Mouse (Mus musculus): ENCODE results near the gene Elavl1. TPM values are rescaled to one million over a fixed set of nuclear protein-coding genes. Genes with fewer than 3 reads are reported as not detected.
A peak's percentile ranks its signal among the peaks of the same experiment; 100 is the strongest.

Gene Elavl1
- polyA plus RNA-seq, 1 experiment from 2014 or later: 102 TPM

- ATAC-seq (ENCODE audit: insufficient read depth): no peak; the same call in 1 of the 2 replicates
- 65% methylated on average over 8 of the region's 8 CpGs for WGBS (ENCODE audit: insufficient replicate concordance)
- Histone ChIP-seq H3K27me3 (no peaks in the 10 kb centered on the region), H3K36me3 (replicated peaks) (peaks cover 55% of the 10 kb centered on the region), H3K9me3 (replicated peaks) (no peaks in the 10 kb centered on the region), H3K4me3 (replicated peaks) (no peak overlapping the region), H3K27ac (replicated peaks) (no peak overlapping the region), H3K9ac (no peak overlapping the region), H3K4me1 (replicated peaks) (peaks cover 25% of the 10 kb centered on the region), H3K4me2 (no peak overlapping the region)
Observed at GRCm38 (mm10) chr8:4247241-4247640, 78.0 kb downstream of the Elavl1 start.

GRCm38 (mm10) chr8:4245737-4246136 lies 79.5 kb downstream of the Elavl1 start:
- Histone ChIP-seq H3K4me3 (replicated peaks) (no peak overlapping the region), H3K27me3 (no peaks in the 10 kb centered on the region), H3K4me1 (replicated peaks) (peaks cover 31% of the 10 kb centered on the region), H3K4me2 (no peak overlapping the region), H3K36me3 (replicated peaks) (peaks cover 63% of the 10 kb centered on the region), H3K9me3 (replicated peaks) (no peaks in the 10 kb centered on the region), H3K9ac (no peak overlapping the region), H3K27ac (replicated peaks) (no peak overlapping the region)
- ATAC-seq (ENCODE audit: insufficient read depth): no peak
- 80% methylated on average over 13 of the region's 13 CpGs for WGBS (ENCODE audit: insufficient replicate concordance)

- no peak overlapping the region for H3K4me2 ChIP-seq
- no peaks in the 10 kb centered on the region for H3K9me3 ChIP-seq (replicated peaks)
- no peak overlapping the region for H3K4me3 ChIP-seq (replicated peaks)
- no peak for ATAC-seq (ENCODE audit: insufficient read depth)
- peaks cover 63% of the 10 kb centered on the region for H3K36me3 ChIP-seq (replicated peaks)
- H3K27ac ChIP-seq (replicated peaks): no peak overlapping the region
- H3K9ac ChIP-seq: no peak overlapping the region
- peaks cover 31% of the 10 kb centered on the region for H3K4me1 ChIP-seq (replicated peaks)
- no peaks in the 10 kb centered on the region for H3K27me3 ChIP-seq
- 82% methylated on average over 5 of the region's 5 CpGs for WGBS (ENCODE audit: insufficient replicate concordance)
Observed at GRCm38 (mm10) chr8:4245061-4245460, 80.2 kb downstream of the Elavl1 start.

GRCm38 (mm10) chr8:4239193-4239890 lies 85.9 kb downstream of the Elavl1 start:
- peak overlapping the region; percentile 76 for H3K9ac ChIP-seq
- H3K27ac ChIP-seq (replicated peaks): peak overlapping the region; percentile 94
- H3K27me3 ChIP-seq: no peaks in the 10 kb centered on the region; the same call in 1 of the 2 replicates
- peak overlapping the region; percentile 75 for H3K4me3 ChIP-seq (replicated peaks)
- H3K36me3 ChIP-seq (replicated peaks): peaks cover 29% of the 10 kb centered on the region
- peaks cover 45% of the 10 kb centered on the region for H3K4me1 ChIP-seq (replicated peaks)
- ATAC-seq (ENCODE audit: insufficient read depth): peak; percentile 23
- no peaks in the 10 kb centered on the region for H3K9me3 ChIP-seq (replicated peaks)
- WGBS (ENCODE audit: insufficient replicate concordance): 7% methylated on average over 19 of the region's 19 CpGs
- peak overlapping the region; percentile 86 for H3K4me2 ChIP-seq

GRCm38 (mm10) chr8:4238434-4239192 lies 86.6 kb downstream of the Elavl1 start, which contains the start of the genes Map2k7 and Gm49320:
TSS of gene Map2k7 (plus strand) at chr8:4238740.
TSS of gene Gm49320 (plus strand) at chr8:4238865.
- ATAC-seq (ENCODE audit: insufficient read depth): peak; percentile 95
- WGBS (ENCODE audit: insufficient replicate concordance): under 1% methylated on average over 63 of the region's 71 CpGs
- Histone ChIP-seq H3K9ac (peak within 1 kb of the TSS; percentile 76), H3K4me3 (replicated peaks) (peak within 1 kb of the TSS; percentile 75), H3K9me3 (replicated peaks) (no peaks in the 10 kb centered on the region), H3K4me2 (peak within 1 kb of the TSS; percentile 86), H3K27me3 (no peaks in the 10 kb centered on the region; the same call in 1 of the 2 replicates), H3K4me1 (replicated peaks) (peaks cover 45% of the 10 kb centered on the region), H3K36me3 (replicated peaks) (peaks cover 22% of the 10 kb centered on the region), H3K27ac (replicated peaks) (peak within 1 kb of the TSS; percentile 94)

- Histone ChIP-seq H3K9ac (peak overlapping the region; percentile 76), H3K4me1 (replicated peaks) (peaks cover 45% of the 10 kb centered on the region), H3K36me3 (replicated peaks) (peaks cover 15% of the 10 kb centered on the region), H3K4me3 (replicated peaks) (peak overlapping the region; percentile 75), H3K4me2 (peak overlapping the region; percentile 86), H3K27ac (replicated peaks) (peak overlapping the region; percentile 94), H3K27me3 (no peaks in the 10 kb centered on the region; the same call in 1 of the 2 replicates), H3K9me3 (replicated peaks) (no peaks in the 10 kb centered on the region)
- 16% methylated on average over 15 of the region's 15 CpGs for WGBS (ENCODE audit: insufficient replicate concordance)
- no peak; the same call in 1 of the 2 replicates for ATAC-seq (ENCODE audit: insufficient read depth)
Observed at GRCm38 (mm10) chr8:4237814-4238433, 87.3 kb downstream of the Elavl1 start.

Other genes with a start within 250 kb of the Elavl1 start
- 1.4 and 1.9 TPM in 2 replicates for gene Cd209f, start 219.6 kb downstream of the Elavl1 start, polyA plus RNA-seq (2015; fragmentation: Nextera tagmentation; extraction: Ambion mirVana)
- gene Cd209g, start 191.3 kb downstream of the Elavl1 start, polyA plus RNA-seq (2015; fragmentation: Nextera tagmentation; extraction: Ambion mirVana): 0.10 TPM in 1 of 2 replicates, not detected in the other
- gene Evi5l, start 158.8 kb downstream of the Elavl1 start, polyA plus RNA-seq (2015; fragmentation: Nextera tagmentation; extraction: Ambion mirVana): 4.9 and 6.0 TPM in 2 replicates
- 0.36 and 0.37 TPM in 2 replicates for gene Prr36, start 108.0 kb downstream of the Elavl1 start, polyA plus RNA-seq (2015; fragmentation: Nextera tagmentation; extraction: Ambion mirVana)
- gene Lrrc8e, start 98.6 kb downstream of the Elavl1 start, polyA plus RNA-seq (2015; fragmentation: Nextera tagmentation; extraction: Ambion mirVana): 0.22 and 0.32 TPM in 2 replicates
- 10.4 and 11.1 TPM in 2 replicates for gene Map2k7, start 86.7 kb downstream of the Elavl1 start, polyA plus RNA-seq (2015; fragmentation: Nextera tagmentation; extraction: Ambion mirVana)
- gene Gm49320, start 86.5 kb downstream of the Elavl1 start, polyA plus RNA-seq (2015; fragmentation: Nextera tagmentation; extraction: Ambion mirVana): 0.10 and 0.17 TPM in 2 replicates
- 0.36 and 0.68 TPM in 2 replicates for gene Tgfbr3l, start 77.2 kb downstream of the Elavl1 start, polyA plus RNA-seq (2015; fragmentation: Nextera tagmentation; extraction: Ambion mirVana)
- 17.8 and 21.8 TPM in 2 replicates for gene Snapc2, start 72.3 kb downstream of the Elavl1 start, polyA plus RNA-seq (2015; fragmentation: Nextera tagmentation; extraction: Ambion mirVana)
- 1.9 and 2.4 TPM in 2 replicates for gene Ctxn1, start 66.1 kb downstream of the Elavl1 start, polyA plus RNA-seq (2015; fragmentation: Nextera tagmentation; extraction: Ambion mirVana)
- gene Timm44, start 49.5 kb downstream of the Elavl1 start, polyA plus RNA-seq (2015; fragmentation: Nextera tagmentation; extraction: Ambion mirVana): 27.8 and 31.4 TPM in 2 replicates
- gene Ccl25, start 203 bp downstream of the Elavl1 start, polyA plus RNA-seq (2015; fragmentation: Nextera tagmentation; extraction: Ambion mirVana): 4.6 and 5.4 TPM in 2 replicates
- gene Cers4, start 167.6 kb upstream of the Elavl1 start, polyA plus RNA-seq (2015; fragmentation: Nextera tagmentation; extraction: Ambion mirVana): 1.5 and 1.9 TPM in 2 replicates